Mouse (Mus musculus) frontal cortex, adult (tissue): ENCODE data around the gene Plcl2.
"Not testable (repeated sequence)": the region's sequence is repeated elsewhere in the genome, so short reads cannot be mapped to it uniquely, and the experiment has no call there.

Experiments used
- ATAC-seq: cut with Nextera tagmentation; 2 replicates; pipeline ENCODE4 v1.9.2; 2017; ENCODE audit warnings: mild to moderate bottlenecking, moderate library complexity, mixed read lengths; ENCODE audit not compliant: low TSS enrichment

Gene Plcl2

GRCm38 (mm10) chr17:50534889-50535288 is 25.7 kb downstream of the Plcl2 start:
- not testable (repeated sequence) for ATAC-seq

GRCm38 (mm10) chr17:50536409-50537194 is 27.4 kb downstream of the Plcl2 start:
- no peak for ATAC-seq

- ATAC-seq, result no peak
Measured at GRCm38 (mm10) chr17:50537786-50538185, 28.6 kb downstream of the Plcl2 start.

GRCm38 (mm10) chr17:50544860-50545259 is 35.7 kb downstream of the Plcl2 start:
- no peak for ATAC-seq

GRCm38 (mm10) chr17:50545274-50545673 is 36.1 kb downstream of the Plcl2 start:
- no peak for ATAC-seq

- ATAC-seq, result no peak
Measured at GRCm38 (mm10) chr17:50552130-50552529, 42.9 kb downstream of the Plcl2 start.

GRCm38 (mm10) chr17:50557566-50558238 is 48.5 kb downstream of the Plcl2 start:
- no peak for ATAC-seq

GRCm38 (mm10) chr17:50558239-50558625 is 49.0 kb downstream of the Plcl2 start:
- ATAC-seq, result no peak

- no peak for ATAC-seq
Measured at GRCm38 (mm10) chr17:50565376-50566123, 56.3 kb downstream of the Plcl2 start.

GRCm38 (mm10) chr17:50568846-50569245 is 59.6 kb downstream of the Plcl2 start:
- no peak for ATAC-seq

- ATAC-seq, result not testable (repeated sequence)
Measured at GRCm38 (mm10) chr17:50570228-50570627, 61.0 kb downstream of the Plcl2 start.

GRCm38 (mm10) chr17:50570681-50571398 is 61.6 kb downstream of the Plcl2 start:
- ATAC-seq, result no peak

- ATAC-seq, result no peak
Measured at GRCm38 (mm10) chr17:50574161-50574560, 65.0 kb downstream of the Plcl2 start.

- no peak for ATAC-seq
Measured at GRCm38 (mm10) chr17:50580416-50580815, 71.2 kb downstream of the Plcl2 start.

GRCm38 (mm10) chr17:50586834-50587233 is 77.6 kb downstream of the Plcl2 start:
- no peak for ATAC-seq

- ATAC-seq, result no peak
Measured at GRCm38 (mm10) chr17:50587941-50588340, 78.7 kb downstream of the Plcl2 start.

GRCm38 (mm10) chr17:50600178-50600577 is 91.0 kb downstream of the Plcl2 start:
- no peak for ATAC-seq

GRCm38 (mm10) chr17:50600696-50601095 is 91.5 kb downstream of the Plcl2 start:
- no peak for ATAC-seq

- no peak for ATAC-seq
Measured at GRCm38 (mm10) chr17:50606890-50607289, 97.7 kb downstream of the Plcl2 start.

GRCm38 (mm10) chr17:50609908-50610307 is 100.7 kb downstream of the Plcl2 start:
- ATAC-seq, result no peak

- ATAC-seq, result no peak
Measured at GRCm38 (mm10) chr17:50620794-50621537, 111.8 kb downstream of the Plcl2 start.
